8 mouse cellular contexts compared by ENCODE assay signal in the genomic region with DNA sequence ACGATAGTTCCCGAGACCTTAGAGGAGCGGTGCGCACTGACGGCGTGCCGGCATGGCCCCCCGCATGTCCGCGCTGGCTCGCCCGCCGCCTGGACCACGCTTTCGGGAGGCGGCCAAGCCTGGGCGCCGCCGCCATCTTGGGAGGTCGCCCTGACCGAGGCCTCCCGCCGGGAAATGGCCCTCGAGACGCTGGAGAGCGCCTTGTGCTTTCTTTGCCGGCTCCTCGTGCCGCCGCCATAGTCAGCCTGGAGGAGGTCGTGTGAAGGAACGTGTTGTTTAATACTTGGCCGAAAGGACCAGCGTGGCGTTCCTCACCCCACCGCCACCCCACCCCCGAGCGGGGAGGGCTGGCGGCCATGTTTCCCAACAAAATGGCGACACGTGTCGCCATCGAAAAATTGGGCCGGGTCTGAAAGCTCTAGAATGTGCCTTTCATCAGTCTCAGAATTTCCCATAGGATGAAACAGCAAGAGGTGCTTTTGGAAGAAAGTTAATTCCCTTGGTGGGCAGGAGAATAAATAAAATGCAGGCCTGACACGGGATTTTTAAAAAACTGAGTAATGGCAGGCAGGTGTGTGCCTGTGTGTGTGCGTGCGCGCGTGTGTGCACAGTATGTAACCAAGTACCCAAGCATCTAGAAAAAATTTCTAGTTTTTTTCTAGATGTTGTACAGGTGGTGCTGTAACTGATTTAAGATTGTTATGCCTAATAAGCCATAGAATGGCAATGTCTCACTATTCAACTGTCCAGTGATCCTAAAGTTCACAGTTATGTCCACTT. TPM values are rescaled to one million over a fixed set of nuclear protein-coding genes. Genes with fewer than 3 reads are reported as not detected.
A peak's percentile ranks its signal among the peaks of the same experiment; 100 is the strongest.
DNase-seq lines count a peak whose midpoint lies in the region; ATAC-seq and TF ChIP-seq lines count a peak whose summit lies in the region.

No protein-coding gene starts in this region.

- H3K9me3 ChIP-seq in intestine, embryonic 15.5 days = no peaks in the 10 kb centered on the region
- H3K9me3 ChIP-seq in neural tube, embryonic 12.5 days = no peaks in the 10 kb centered on the region

- peaks cover 5% of the 10 kb centered on the region; the same call in 1 of the 2 replicates for H3K4me1 ChIP-seq in intestine, embryonic 15.5 days (replicated peaks)
- peaks cover 14% of the 10 kb centered on the region; the same call in 1 of the 2 replicates for H3K4me1 ChIP-seq in neural tube, embryonic 12.5 days

- peak overlapping the region; percentile 98 for H3K4me3 ChIP-seq in layer of hippocampus, adult 2 months
- peak overlapping the region; percentile 88 for H3K4me3 ChIP-seq in gastrocnemius, adult 2 months
- peak overlapping the region; percentile 66 for H3K4me3 ChIP-seq in intestine, embryonic 15.5 days (replicated peaks)
- peak overlapping the region; percentile 84 for H3K4me3 ChIP-seq in neural tube, embryonic 12.5 days

- peak overlapping the region; percentile 67 for H3K4me2 ChIP-seq in intestine, embryonic 15.5 days (replicated peaks)
- H3K4me2 ChIP-seq in neural tube, embryonic 12.5 days (replicated peaks) = peak overlapping the region; percentile 89

- 5% methylated on average over 49 of the region's 49 CpGs for WGBS in intestine, embryonic 15.5 days
- 5% methylated on average over 49 of the region's 49 CpGs for WGBS in neural tube, embryonic 12.5 days

- DNase-seq in layer of hippocampus, adult 2 months (ENCODE audit: low spot score in 2 of 2) = peak; percentile 60
- DNase-seq in layer of hippocampus, adult 9-11 months = no peak
- DNase-seq in c-Kit-negative CD71-positive TER-119-positive erythroid progenitor cells, embryonic 14.5 days (ENCODE audit: low read depth, low spot score) = peak; percentile 66
- DNase-seq in gastrocnemius, adult 2 months = peak; percentile 89
- DNase-seq in lung, adult 18-20 months = peak; percentile 72 to 78
- DNase-seq in thymus, postnatal 14 days = peak; percentile 79

- no peak for TF ChIP-seq CTCF in layer of hippocampus, adult 2 months (conservative IDR thresholded peaks at IDR 0.05)
- no peak for TF ChIP-seq CTCF in gastrocnemius, adult 2 months (IDR thresholded peaks at IDR 0.05)

- intact Hi-C loops in gastrocnemius, adult 2 months (cut with DNase I) = loop anchor here (1.0 kb wide), 1 partner anchor 55 kb away; no protein-coding TSS in a partner anchor

- H3K27ac ChIP-seq in layer of hippocampus, adult 2 months = peak overlapping the region; percentile 100
- peak overlapping the region; percentile 100 for H3K27ac ChIP-seq in gastrocnemius, adult 2 months
- H3K27ac ChIP-seq in intestine, embryonic 15.5 days = peak overlapping the region; percentile 99
- H3K27ac ChIP-seq in neural tube, embryonic 12.5 days = peak overlapping the region; percentile 100

- peak; percentile 71 for ATAC-seq in intestine, embryonic 15.5 days
- peak; percentile 67 for ATAC-seq in neural tube, embryonic 12.5 days (ENCODE audit: low FRiP score, low read depth)

- peak overlapping the region; percentile 83 for H3K9ac ChIP-seq in intestine, embryonic 15.5 days
- peak overlapping the region; percentile 95 for H3K9ac ChIP-seq in neural tube, embryonic 12.5 days

- no peaks in the 10 kb centered on the region for H3K27me3 ChIP-seq in intestine, embryonic 15.5 days (replicated peaks)
- H3K27me3 ChIP-seq in neural tube, embryonic 12.5 days (replicated peaks) = no peaks in the 10 kb centered on the region

- peaks cover 2% of the 10 kb centered on the region for H3K36me3 ChIP-seq in intestine, embryonic 15.5 days
- peaks cover 12% of the 10 kb centered on the region for H3K36me3 ChIP-seq in neural tube, embryonic 12.5 days

RNA-seq across cellular contexts. Expression of a gene that starts 1.0 kb away (rescaled TPM):
- 100 to 1,000 TPM; 179 to 184 TPM for total RNA-seq in layer of hippocampus, adult 2 months (2021)
- total RNA-seq in gastrocnemius, adult 2 months (2021) = 100 to 1,000 TPM; 121 to 128 TPM
- polyA plus RNA-seq in intestine, embryonic 15.5 days (2015; fragmentation: Nextera tagmentation; extraction: Ambion mirVana) = 508 and 561 TPM in 2 replicates
- 568 and 599 TPM in 2 replicates for polyA plus RNA-seq in neural tube, embryonic 12.5 days (2016; fragmentation: Nextera tagmentation; extraction: Ambion mirVana)
